Mouse (Mus musculus) liver, adult 2 months (tissue): Measurements from ENCODE around the gene Mrgprh. TPM values are rescaled to one million over a fixed set of nuclear protein-coding genes. Genes with fewer than 3 reads are reported as not detected.

ENCODE experiments used
- DNase-seq: peaks from one replicate; pipeline ENCODE4 v3.0.0-alpha.2; 2011; ENCODE audit warnings: low read depth, low spot score; ENCODE audit errors: extremely low read depth
- H3K27ac ChIP-seq: fragments of 200-500 bp; replicated peaks from 2 replicates; pipeline ENCODE4 v1.5.1; 2012; ENCODE audit warnings: low read depth, mild to moderate bottlenecking, control low read depth, inconsistent platforms, low read length; ENCODE audit not compliant: insufficient read depth
- H3K27me3 ChIP-seq: fragments of 200-500 bp; 2 replicates; pipeline ENCODE4 v1.6.1; 2012; ENCODE audit warnings: mild to moderate bottlenecking, moderate library complexity, low read length, inconsistent platforms; ENCODE audit not compliant: control insufficient read depth, insufficient read depth
- H3K36me3 ChIP-seq: fragments of 200-500 bp; 2 replicates; pipeline ENCODE4 v1.6.1; 2012; ENCODE audit warnings: low read length, inconsistent platforms; ENCODE audit not compliant: control insufficient read depth, insufficient read depth
- H3K4me1 ChIP-seq: fragments of 200-500 bp; 2 replicates; pipeline ENCODE4 v1.6.1; 2011; ENCODE audit warnings: low read length; ENCODE audit not compliant: control insufficient read depth, insufficient read depth
- H3K4me3 ChIP-seq: fragments of 200-500 bp; 2 replicates; pipeline ENCODE4 v1.5.1; 2011; ENCODE audit warnings: low read depth, mild to moderate bottlenecking, control low read depth, low read length, moderate library complexity; ENCODE audit not compliant: insufficient read depth
- H3K79me2 ChIP-seq: fragments of 200-500 bp; 2 replicates; pipeline ENCODE4 v1.6.1; 2012; ENCODE audit warnings: inconsistent platforms, mild to moderate bottlenecking, low read length, moderate library complexity; ENCODE audit not compliant: control insufficient read depth, insufficient read depth
- H3K9ac ChIP-seq: fragments of 200-500 bp; 2 replicates; pipeline ENCODE4 v1.6.1; 2012; ENCODE audit warnings: low read depth, mild to moderate bottlenecking, control low read depth, inconsistent platforms, low read length
- CTCF ChIP-seq: fragments of 200-500 bp; IDR thresholded peaks from 2 replicates; pipeline ENCODE4 v1.5.1; 2011; ENCODE audit warnings: low read depth, low read length, control low read depth
- POLR2A ChIP-seq: fragments of 200-500 bp; IDR thresholded peaks from 2 replicates; pipeline ENCODE4 v1.6.1; 2011; ENCODE audit warnings: low read length, control low read depth; ENCODE audit not compliant: insufficient read depth; ENCODE audit errors: extremely low read depth
- WGBS: fragments of 180-500 bp; shearing (Covaris S2); methylation state at CpG from one replicate; pipeline ENCODE4 v1.1.7; 2018; 5-methylcytosine and 5-hydroxymethylcytosine counted together
- polyA plus RNA-seq: library from polyadenylated mRNA; depleted of rRNA; stranded (reverse); fragments of >200 nt; gene quantifications from 2 replicates; pipeline ENCODE4 v1.2.3, GENCODE M21; 2012
- total RNA-seq: library from RNA; depleted of rRNA; stranded (reverse); fragments of >200 nt; gene quantifications from 2 replicates; pipeline ENCODE4 v1.2.3, GENCODE M21; 2014

Gene Mrgprh
- total and polyA plus RNA-seq, 2 experiments = 0.05 to 0.09 TPM

GRCm38 (mm10) chr17:12904349-12904748 lies 28.5 kb downstream of the Mrgprh start:
- no peak overlapping the region for H3K27ac ChIP-seq
- no peaks in the 10 kb centered on the region for H3K27me3 ChIP-seq
- TF ChIP-seq POLR2A (no peak), CTCF (no peak)
- no peak for DNase-seq
- H3K4me3 ChIP-seq = no peak overlapping the region
- no peak overlapping the region for H3K9ac ChIP-seq
- H3K4me1 ChIP-seq = no peaks in the 10 kb centered on the region
- no peaks in the 10 kb centered on the region for H3K79me2 ChIP-seq
- peaks cover 10% of the 10 kb centered on the region for H3K36me3 ChIP-seq
- WGBS = 94% methylated on average over 1 of the region's 1 CpGs

DNA sequence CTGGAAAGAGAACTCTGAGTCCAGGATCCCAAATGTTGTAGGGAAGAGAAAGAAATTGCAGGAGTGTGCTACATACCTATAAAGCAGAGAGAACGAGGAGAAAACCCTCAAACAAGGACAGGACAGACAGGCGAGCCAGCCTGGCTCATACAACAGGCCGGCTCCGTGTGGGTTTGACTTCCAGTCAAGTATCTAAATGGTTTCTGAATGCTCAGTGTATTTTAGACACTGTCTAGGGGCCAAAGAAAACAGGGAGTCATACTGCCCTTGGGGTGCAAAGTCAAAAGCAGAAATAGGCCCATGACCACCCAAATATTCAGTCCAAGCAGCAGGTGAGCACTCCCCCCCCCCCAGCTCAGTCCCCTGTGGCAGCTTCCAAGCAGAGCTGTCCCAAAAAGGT lies 30.0 kb downstream of the Mrgprh start:
- Histone ChIP-seq H3K27me3 (no peaks in the 10 kb centered on the region), H3K79me2 (no peaks in the 10 kb centered on the region), H3K36me3 (peaks cover 14% of the 10 kb centered on the region), H3K4me1 (no peaks in the 10 kb centered on the region), H3K9ac (no peak overlapping the region), H3K27ac (no peak overlapping the region), H3K4me3 (no peak overlapping the region)
- TF ChIP-seq CTCF (no peak), POLR2A (no peak)
- no peak for DNase-seq
- 96% methylated on average over 4 of the region's 4 CpGs for WGBS

- H3K9ac ChIP-seq = no peak overlapping the region
- no peak overlapping the region for H3K27ac ChIP-seq
- TF ChIP-seq POLR2A = no peak
- TF ChIP-seq CTCF = no peak
- no peak for DNase-seq
- H3K79me2 ChIP-seq = no peaks in the 10 kb centered on the region
- H3K36me3 ChIP-seq = peaks cover 17% of the 10 kb centered on the region
- WGBS = 90% methylated on average over 9 of the region's 9 CpGs
- H3K4me3 ChIP-seq = no peak overlapping the region
- H3K4me1 ChIP-seq = no peaks in the 10 kb centered on the region
- H3K27me3 ChIP-seq = no peaks in the 10 kb centered on the region
Observed at GRCm38 (mm10) chr17:12906436-12906835, 30.6 kb downstream of the Mrgprh start.

DNA sequence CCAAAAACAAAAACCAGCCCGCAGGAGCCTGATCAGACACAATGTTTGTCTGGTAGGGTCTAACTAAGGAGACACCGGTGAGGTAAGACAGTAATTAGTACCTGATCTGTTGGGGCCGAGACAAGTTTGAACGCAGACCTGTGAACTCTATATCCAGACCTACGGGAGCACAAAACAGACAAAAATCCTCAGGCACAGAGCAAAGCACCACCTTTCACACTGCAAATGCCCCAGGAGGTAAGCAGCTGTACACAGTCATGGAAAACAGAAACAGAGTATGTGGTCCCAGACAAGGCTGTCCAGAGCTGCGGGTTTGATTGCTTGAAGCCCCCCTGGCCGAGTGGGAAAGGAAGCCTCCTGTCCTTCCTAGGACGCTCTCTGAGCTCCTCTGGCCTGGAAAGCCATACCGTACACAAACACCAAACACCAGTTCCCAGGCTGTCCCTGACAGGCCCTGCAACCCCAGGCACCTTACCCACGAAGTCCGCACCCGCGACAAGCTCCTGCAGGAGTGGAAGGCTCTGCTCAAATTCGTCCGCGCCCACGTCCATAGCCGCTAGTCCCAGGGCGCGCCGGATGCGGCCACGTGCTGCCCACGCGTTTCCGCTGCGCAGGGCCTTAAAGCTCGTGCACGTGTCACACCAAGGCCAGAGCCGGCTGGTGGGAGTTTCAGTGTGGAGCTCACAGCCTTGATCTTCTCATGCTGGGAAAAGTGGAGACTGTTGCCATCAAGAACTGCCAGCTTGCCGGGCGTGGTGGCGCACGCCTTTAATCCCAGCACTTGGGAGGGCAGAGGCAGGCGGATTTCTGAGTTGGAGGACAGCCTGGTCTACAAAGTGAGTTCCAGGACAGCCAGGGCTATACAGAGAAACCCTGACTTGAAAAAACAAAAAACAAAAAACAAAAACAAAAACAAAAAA lies 33.8 kb downstream of the Mrgprh start, which contains the start of gene Pnldc1:
Gene Pnldc1, minus strand, starts transcription at position 870 of the 920 bp plus-strand sequence.
- no peak for DNase-seq
- H3K9ac ChIP-seq = no peak within 1 kb of the TSS
- H3K4me1 ChIP-seq = no peaks in the 10 kb centered on the region
- TF ChIP-seq POLR2A = no peak
- no peak for TF ChIP-seq CTCF
- H3K27me3 ChIP-seq = no peaks in the 10 kb centered on the region
- no peaks in the 10 kb centered on the region for H3K79me2 ChIP-seq
- H3K36me3 ChIP-seq = peaks cover 33% of the 10 kb centered on the region
- no peak within 1 kb of the TSS for H3K27ac ChIP-seq
- H3K4me3 ChIP-seq = no peak within 1 kb of the TSS
- WGBS = 90% methylated on average over 35 of the region's 35 CpGs

DNA sequence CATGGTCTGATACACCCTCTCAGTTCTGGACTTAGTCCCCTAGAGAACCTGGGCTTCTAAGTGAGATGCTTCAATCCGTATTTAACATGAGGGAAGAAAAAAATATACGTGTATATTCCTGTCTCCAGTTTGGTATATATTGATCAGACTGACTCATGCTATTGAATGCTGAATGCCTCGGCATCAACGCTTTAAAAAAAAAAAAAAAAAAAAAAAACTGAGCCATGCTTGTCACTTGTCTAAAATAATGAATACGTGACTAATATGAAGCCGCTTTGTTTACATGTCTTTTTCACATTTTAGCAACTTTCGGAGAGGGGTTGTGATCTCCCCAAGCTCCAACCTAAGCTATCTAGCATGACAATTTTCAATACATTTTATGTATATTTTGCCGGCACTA lies 34.6 kb downstream of the Mrgprh start:
- Histone ChIP-seq H3K4me3 (no peak overlapping the region), H3K27ac (no peak overlapping the region), H3K9ac (no peak overlapping the region), H3K27me3 (no peaks in the 10 kb centered on the region), H3K4me1 (no peaks in the 10 kb centered on the region), H3K79me2 (no peaks in the 10 kb centered on the region; the same call in 1 of the 2 replicates), H3K36me3 (peaks cover 30% of the 10 kb centered on the region)
- 82% methylated on average over 8 of the region's 8 CpGs for WGBS
- DNase-seq = no peak
- no peak for TF ChIP-seq POLR2A
- no peak for TF ChIP-seq CTCF

DNA sequence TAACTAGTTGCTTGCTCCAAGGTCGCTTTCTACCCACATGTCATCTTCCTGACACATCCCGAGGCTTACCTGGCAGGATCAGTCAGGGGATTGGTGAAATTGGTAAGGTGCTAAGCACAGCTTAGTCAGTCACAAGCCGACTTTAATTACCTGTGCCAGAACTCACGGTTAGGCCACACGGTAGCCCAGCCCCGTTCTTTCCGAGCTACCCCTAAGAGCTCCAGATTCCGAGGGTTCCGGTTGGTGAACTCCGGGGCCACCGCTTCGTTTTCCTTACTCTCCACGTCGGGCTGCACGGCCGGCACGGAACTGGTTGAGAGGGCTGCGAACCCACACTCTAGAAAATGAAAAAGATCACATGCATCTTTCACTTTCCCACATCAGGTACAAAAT lies 39.6 kb downstream of the Mrgprh start, which contains the start of gene Tcp1:
Gene Tcp1, plus strand, starts transcription at position 214 of the 393 bp plus-strand sequence.
- peak within 1 kb of the TSS; percentile 78 for H3K9ac ChIP-seq
- peaks cover 43% of the 10 kb centered on the region for H3K36me3 ChIP-seq
- no peaks in the 10 kb centered on the region; the same call in 1 of the 2 replicates for H3K79me2 ChIP-seq
- H3K4me3 ChIP-seq = peak within 1 kb of the TSS; percentile 68
- no peaks in the 10 kb centered on the region for H3K27me3 ChIP-seq
- under 1% methylated on average over 18 of the region's 18 CpGs for WGBS
- peaks cover 2% of the 10 kb centered on the region for H3K4me1 ChIP-seq
- DNase-seq = peak; percentile 43
- no peak for TF ChIP-seq POLR2A
- peak within 1 kb of the TSS; percentile 70 for H3K27ac ChIP-seq
